Mouse (Mus musculus): ENCODE data around the gene Sdr39u1.

GRCm38 (mm10) chr14:55883663-55884062 is 16.4 kb downstream of the Sdr39u1 start:
- TF ChIP-seq CTCF (IDR thresholded peaks at IDR 0.05; ENCODE audit: low read depth, low read length) (no peak), GATA1 (IDR thresholded peaks at IDR 0.05; ENCODE audit: borderline replicate concordance, low read length) (no peak), POLR2AphosphoS5 (IDR thresholded peaks at IDR 0.05; ENCODE audit: insufficient replicate concordance, low read depth, low read length) (no peak), TAL1 (conservative IDR thresholded peaks at IDR 0.05; ENCODE audit: low read depth, low read length) (no peak), GATA2 (IDR thresholded peaks at IDR 0.05; ENCODE audit: borderline replicate concordance, low read depth, low read length) (no peak)

Measured in G1E (cell line).